Mouse (Mus musculus) cortical plate, adult 2 months (tissue): ENCODE measurements at regions not wholly inside any gene's neighbourhood (a gene's known extent, or its start where the extent isn't known, plus 50 kb on each side); places are given as distances from the start of the nearest gene placed in this dataset.

ENCODE experiments used
- H3K27ac ChIP-seq: fragments of 200-500 bp; 2 replicates; pipeline ENCODE4 v1.5.1; 2012; ENCODE audit warnings: low read length, control low read depth, inconsistent platforms; ENCODE audit not compliant: insufficient read depth
- H3K4me1 ChIP-seq: fragments of 200-500 bp; 2 replicates; pipeline ENCODE4 v1.6.1; 2011; ENCODE audit warnings: low read length; ENCODE audit not compliant: control insufficient read depth, insufficient read depth
- H3K4me3 ChIP-seq: fragments of 200-500 bp; 2 replicates; pipeline ENCODE4 v1.5.1; 2011; ENCODE audit warnings: mild to moderate bottlenecking, low read length, control low read depth; ENCODE audit not compliant: insufficient read depth
- CTCF ChIP-seq: fragments of 200-500 bp; IDR thresholded peaks from 2 replicates; pipeline ENCODE4 v1.5.1; 2011; ENCODE audit warnings: mild to moderate bottlenecking, control low read depth, low read length; ENCODE audit not compliant: insufficient read depth; ENCODE audit errors: extremely low read depth
- POLR2A ChIP-seq: fragments of 200-500 bp; IDR thresholded peaks from 2 replicates; pipeline ENCODE4 v1.6.1; 2011; ENCODE audit warnings: mild to moderate bottlenecking, low read length, control low read depth; ENCODE audit not compliant: insufficient read depth; ENCODE audit errors: extremely low read depth

GRCm38 (mm10) chr14:105663472-105663871 lies 233.1 kb downstream of the Spry2 start:
- H3K27ac ChIP-seq: no peak overlapping the region
- peaks cover 3% of the 10 kb centered on the region for H3K4me1 ChIP-seq
- TF ChIP-seq POLR2A: no peak

GRCm38 (mm10) chr14:105662839-105663238 lies 233.8 kb downstream of the Spry2 start:
- H3K27ac ChIP-seq: no peak overlapping the region
- H3K4me3 ChIP-seq: no peak overlapping the region
- TF ChIP-seq POLR2A (no peak), CTCF (no peak)
- peaks cover 3% of the 10 kb centered on the region for H3K4me1 ChIP-seq

More at GRCm38 (mm10) chr14:105663472-105663871, 233.1 kb downstream of the Spry2 start:
- H3K4me3 ChIP-seq: no peak overlapping the region

- Histone ChIP-seq H3K4me3 (no peak overlapping the region), H3K27ac (peak overlapping the region; percentile 57; the same call in 1 of the 2 replicates), H3K4me1 (no peaks in the 10 kb centered on the region)
- TF ChIP-seq CTCF (no peak), POLR2A (no peak)
Measured at GRCm38 (mm10) chr14:105658316-105658715, 238.3 kb downstream of the Spry2 start.

- Histone ChIP-seq H3K27ac (no peak overlapping the region), H3K4me1 (0 out of 2 replicates have a peak, but pooled peaks cover 2% of the 10 kb centered on the region), H3K4me3 (no peak overlapping the region)
- no peak for TF ChIP-seq POLR2A
- TF ChIP-seq CTCF: no peak
Measured at GRCm38 (mm10) chr14:105647166-105647565, 249.5 kb downstream of the Spry2 start.

GRCm38 (mm10) chr14:105644428-105644827 lies 252.2 kb downstream of the Spry2 start:
- H3K4me3 ChIP-seq: no peak overlapping the region
- H3K27ac ChIP-seq: no peak overlapping the region
- TF ChIP-seq POLR2A: no peak
- 0 out of 2 replicates have a peak, but pooled peaks cover 2% of the 10 kb centered on the region for H3K4me1 ChIP-seq

GRCm38 (mm10) chr14:105643285-105643957 lies 253.2 kb downstream of the Spry2 start:
- peak overlapping the region; percentile 24; the same call in 1 of the 2 replicates for H3K4me3 ChIP-seq

GRCm38 (mm10) chr14:105632335-105632734 lies 264.3 kb downstream of the Spry2 start:
- TF ChIP-seq POLR2A (no peak), CTCF (no peak)
- H3K27ac ChIP-seq: peak overlapping the region; percentile 92
- H3K4me1 ChIP-seq: peaks cover 13% of the 10 kb centered on the region
- H3K4me3 ChIP-seq: no peak overlapping the region

More at GRCm38 (mm10) chr14:105643285-105643957, 253.2 kb downstream of the Spry2 start:
- H3K27ac ChIP-seq: peak overlapping the region; percentile 60; the same call in 1 of the 2 replicates
- TF ChIP-seq POLR2A (no peak), CTCF (no peak)
- 0 out of 2 replicates have a peak, but pooled peaks cover 2% of the 10 kb centered on the region for H3K4me1 ChIP-seq

- TF ChIP-seq CTCF (no peak), POLR2A (no peak)
- Histone ChIP-seq H3K4me3 (no peak overlapping the region), H3K27ac (peak overlapping the region; percentile 92), H3K4me1 (peaks cover 13% of the 10 kb centered on the region)
Measured at GRCm38 (mm10) chr14:105631681-105632031, 265.0 kb downstream of the Spry2 start.

- TF ChIP-seq POLR2A (peak; percentile 45; the same call in 1 of the 2 replicates), CTCF (no peak)
- Histone ChIP-seq H3K4me1 (peaks cover 13% of the 10 kb centered on the region), H3K27ac (peak overlapping the region; percentile 92), H3K4me3 (no peak overlapping the region)
Measured at GRCm38 (mm10) chr14:105630867-105631680, 265.5 kb downstream of the Spry2 start.
